In the genomic region with DNA sequence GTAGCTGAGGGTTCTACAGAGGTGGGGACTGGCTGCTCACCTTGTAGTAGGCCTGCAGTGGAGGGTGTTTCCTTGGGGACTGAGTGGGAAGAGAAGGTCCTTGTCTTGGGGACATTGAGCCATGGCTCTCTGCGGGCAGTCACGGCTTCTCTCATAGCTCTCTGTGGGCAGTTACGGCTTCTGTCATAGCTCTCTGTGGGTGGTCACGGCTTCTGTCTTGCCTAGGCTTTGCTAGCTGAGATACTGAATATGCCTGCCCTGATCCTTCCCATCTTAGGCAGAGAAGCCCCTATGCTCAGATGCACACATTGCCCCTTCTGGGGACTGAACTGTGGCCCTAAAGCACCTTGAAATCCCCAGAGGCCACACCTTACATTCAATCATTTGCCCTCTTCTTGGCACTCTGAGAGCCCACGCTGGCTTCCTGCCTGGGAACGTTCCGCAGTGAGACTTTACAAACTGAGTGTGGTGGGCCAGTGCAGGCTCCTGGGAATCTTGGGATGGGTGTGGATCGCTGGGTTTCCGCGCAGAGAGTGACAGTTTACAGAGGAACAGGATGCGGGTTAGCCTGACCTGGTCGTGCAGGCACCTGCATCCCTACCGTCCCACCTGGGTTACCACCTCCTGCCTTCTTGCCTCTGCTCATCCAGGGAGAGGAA, we compare ENCODE assay signal across 12 mouse cellular contexts.
DNase-seq lines count a peak whose midpoint lies in the region; ATAC-seq and TF ChIP-seq lines count a peak whose summit lies in the region.
"Had no signal": no experiment of that assay in that cellular context is flagged by ENCODE, and none has a peak within 500 bp of the region (broad histone marks: within the 10 kb centered on the region; RNA-seq: fewer than 3 reads in every experiment).

No protein-coding gene starts in this region.

- WGBS in heart, embryonic 13.5 days, result 71% methylated on average over 13 of the region's 13 CpGs
- WGBS in lung, embryonic 15.5 days, result 56% methylated on average over 13 of the region's 13 CpGs
- 64% methylated on average over 13 of the region's 13 CpGs for WGBS in forebrain, postnatal 0 days

- H3K4me1 ChIP-seq in heart, embryonic 13.5 days, result peaks cover 41% of the 10 kb centered on the region
- peaks cover 13% of the 10 kb centered on the region for H3K4me1 ChIP-seq in lung, embryonic 15.5 days
- H3K4me1 ChIP-seq in brown adipose tissue, adult 24 weeks (ENCODE audit: control insufficient read depth, insufficient read depth, insufficient read length, low read length), result peaks cover 22% of the 10 kb centered on the region
- H3K4me1 ChIP-seq in forebrain, postnatal 0 days (ENCODE audit: insufficient read depth), result peaks cover 10% of the 10 kb centered on the region; the same call in 1 of the 2 replicates

- no peak for ATAC-seq in heart, embryonic 13.5 days (ENCODE audit: extremely low read depth, insufficient number of reproducible peaks, low FRiP score, low TSS enrichment)
- no peak for ATAC-seq in lung, embryonic 15.5 days (ENCODE audit: borderline replicate concordance, extremely low read depth, low FRiP score, low TSS enrichment)
- no peak for ATAC-seq in forebrain, postnatal 0 days
- no peak for ATAC-seq in granulocyte monocyte progenitor cell, adult 5-6 weeks (replicated peaks; ENCODE audit: poor library complexity, severe bottlenecking)
- ATAC-seq: activated CD4-positive, CD25-positive, alpha-beta regulatory T cell, adult 4 months had no signal

- H3K27ac ChIP-seq in heart, embryonic 13.5 days (replicated peaks), result peak overlapping the region; percentile 54
- peak overlapping the region; percentile 29; the same call in 1 of the 2 replicates for H3K27ac ChIP-seq in lung, embryonic 15.5 days
- peak overlapping the region; percentile 22; the same call in 1 of the 2 replicates for H3K27ac ChIP-seq in brown adipose tissue, adult 24 weeks (replicated peaks; ENCODE audit: low read depth, low read length)
- 0 out of 2 replicates have a peak overlapping the region, but pooled peaks have one; percentile 16 for H3K27ac ChIP-seq in forebrain, postnatal 0 days (ENCODE audit: low read depth, low read length)
- H3K27ac ChIP-seq: liver, embryonic 14.5 days had no signal

- intact Hi-C loops in heart, postnatal 25 days (cut with DNase I), result loop anchor here (5.0 to 10.0 kb wide), 2 partner anchors 69 to 894 kb away; partner anchors contain the start of gene Eif1b

- no peaks in the 10 kb centered on the region for H3K27me3 ChIP-seq in heart, embryonic 13.5 days (replicated peaks)
- no peaks in the 10 kb centered on the region for H3K27me3 ChIP-seq in lung, embryonic 15.5 days
- H3K27me3 ChIP-seq in forebrain, postnatal 0 days (ENCODE audit: insufficient read depth, low read length), result no peaks in the 10 kb centered on the region

- no peak overlapping the region for H3K4me3 ChIP-seq in heart, embryonic 13.5 days
- no peak overlapping the region for H3K4me3 ChIP-seq in lung, embryonic 15.5 days
- no peak overlapping the region for H3K4me3 ChIP-seq in brown adipose tissue, adult 24 weeks (ENCODE audit: insufficient read depth, low read depth, low read length)
- no peak overlapping the region for H3K4me3 ChIP-seq in forebrain, postnatal 0 days (ENCODE audit: low read depth, low read length)

- H3K9ac ChIP-seq in heart, embryonic 13.5 days, result peak overlapping the region; percentile 48; the same call in 1 of the 2 replicates
- no peak overlapping the region for H3K9ac ChIP-seq in lung, embryonic 15.5 days
- no peak overlapping the region for H3K9ac ChIP-seq in forebrain, postnatal 0 days
- H3K9ac ChIP-seq: liver, embryonic 14.5 days had no signal

- no peak overlapping the region for H3K4me2 ChIP-seq in heart, embryonic 13.5 days
- H3K4me2 ChIP-seq in lung, embryonic 15.5 days, result no peak overlapping the region
- no peak overlapping the region for H3K4me2 ChIP-seq in forebrain, postnatal 0 days (ENCODE audit: low read depth)

- no peak for TF ChIP-seq CTCF in forebrain, postnatal 0 days (IDR thresholded peaks at IDR 0.05; ENCODE audit: low read depth)

- no peak for DNase-seq in heart, postnatal 25 days (ENCODE audit: low spot score)
- no peak for DNase-seq in lung, postnatal 25 days (ENCODE audit: low spot score)
- no peak for DNase-seq in forebrain, postnatal 0 days
- DNase-seq: gastrocnemius, postnatal 10 days; heart, postnatal 36 days; thymus, postnatal 25 days had no signal

- peaks cover 3% of the 10 kb centered on the region; the same call in 1 of the 2 replicates for H3K9me3 ChIP-seq in heart, embryonic 13.5 days
- H3K9me3 ChIP-seq in lung, embryonic 15.5 days, result no peaks in the 10 kb centered on the region
- H3K9me3 ChIP-seq in forebrain, postnatal 0 days (ENCODE audit: low read length), result no peaks in the 10 kb centered on the region

- H3K36me3 ChIP-seq in heart, embryonic 13.5 days, result peaks cover 23% of the 10 kb centered on the region
- no peaks in the 10 kb centered on the region for H3K36me3 ChIP-seq in lung, embryonic 15.5 days
- no peaks in the 10 kb centered on the region for H3K36me3 ChIP-seq in forebrain, postnatal 0 days (ENCODE audit: insufficient read depth)
